Mouse (Mus musculus) brain, adult 10 weeks (tissue): ENCODE results near the gene Olfr1389. TPM values are rescaled to one million over a fixed set of nuclear protein-coding genes. Genes with fewer than 3 reads are reported as not detected.

Source experiments
- polyA plus RNA-seq: library from polyadenylated mRNA; stranded (reverse); fragments of 350-450 nt; fragmentation: Illumina TruSeq; extraction: RNeasy Lipid Tissue Mini Kit (QIAGEN cat#74804); gene quantifications from one replicate; pipeline ENCODE4 v1.2.3, GENCODE M21; 2015; ENCODE audit warnings: low read depth, low replicate concordance

The Olfr1389 gene
- not detected for polyA plus RNA-seq

GRCm38 (mm10) chr11:49422767-49423166, at the start of gene Olfr1389:
Gene Olfr1389 (plus strand): TSS chr11:49423067.

GRCm38 (mm10) chr11:49436411-49436810, 13.5 kb downstream of the Olfr1389 start, which contains the start of gene Olfr1388:
Gene Olfr1388 (plus strand): TSS chr11:49436624.

DNA sequence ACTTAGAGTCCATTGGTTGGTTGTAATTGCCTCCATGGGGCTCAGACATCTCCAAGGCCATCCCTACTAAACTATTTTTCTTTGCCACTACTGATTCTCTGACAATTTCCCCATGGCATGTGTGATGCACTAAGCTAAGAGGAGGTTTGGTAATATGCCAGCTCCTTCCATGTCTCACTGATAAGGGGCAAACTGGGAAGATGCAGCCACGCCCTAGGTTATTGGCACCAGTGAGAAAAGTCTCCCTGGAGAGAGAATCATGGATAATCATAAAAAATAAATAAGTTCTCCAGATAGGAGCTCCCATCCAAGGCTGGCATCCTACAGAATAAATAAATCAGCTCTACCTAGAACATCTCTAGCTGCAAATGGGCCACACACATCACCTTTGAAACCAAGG, 32.2 kb downstream of the Olfr1389 start, which contains the start of gene Olfr1387:
Gene Olfr1387, plus strand, starts transcription at position 301 of the 400 bp plus-strand sequence.

GRCm38 (mm10) chr11:49464746-49465145, 41.9 kb downstream of the Olfr1389 start, which contains the start of gene Olfr1386:
Gene Olfr1386 (plus strand): TSS chr11:49465046.

Other genes with a start within 250 kb of the Olfr1389 start
- 0.07 TPM for gene Btnl9, start 235.9 kb upstream of the Olfr1389 start, polyA plus RNA-seq
- 28.5 TPM for gene Zfp62, start 219.8 kb upstream of the Olfr1389 start, polyA plus RNA-seq
- gene Mgat1, start 178.9 kb upstream of the Olfr1389 start, polyA plus RNA-seq: 50.2 TPM
- 0.80 TPM for gene Olfr1393, start 144.8 kb upstream of the Olfr1389 start, polyA plus RNA-seq
- gene Olfr1392, start 137.8 kb upstream of the Olfr1389 start, polyA plus RNA-seq: not detected
- not detected for gene Olfr10, start 118.3 kb upstream of the Olfr1389 start, polyA plus RNA-seq
- not detected for gene Olfr1391, start 100.3 kb upstream of the Olfr1389 start, polyA plus RNA-seq
- not detected for gene Olfr1390, start 87.9 kb upstream of the Olfr1389 start, polyA plus RNA-seq
- gene Olfr1388, start 13.6 kb downstream of the Olfr1389 start, polyA plus RNA-seq: 0.13 TPM
- gene Olfr1387, start 32.3 kb downstream of the Olfr1389 start, polyA plus RNA-seq: not detected
- not detected for gene Olfr1386, start 42.0 kb downstream of the Olfr1389 start, polyA plus RNA-seq
- not detected for gene Olfr1385, start 66.0 kb downstream of the Olfr1389 start, polyA plus RNA-seq
- not detected for gene Olfr1384, start 83.7 kb downstream of the Olfr1389 start, polyA plus RNA-seq
- not detected for gene Olfr1383, start 96.6 kb downstream of the Olfr1389 start, polyA plus RNA-seq
- gene Olfr1382, start 105.2 kb downstream of the Olfr1389 start, polyA plus RNA-seq: not detected
- gene Olfr1381, start 120.4 kb downstream of the Olfr1389 start, polyA plus RNA-seq: not detected
- not detected for gene Olfr1380, start 133.8 kb downstream of the Olfr1389 start, polyA plus RNA-seq
- gene Flt4, start 186.2 kb downstream of the Olfr1389 start, polyA plus RNA-seq: 1.4 TPM
- not detected for gene Scgb3a1, start 240.5 kb downstream of the Olfr1389 start, polyA plus RNA-seq